Mouse (Mus musculus) cerebellum, adult 9-10 months (tissue): Measurements from ENCODE around the gene 4933430I17Rik.

Experiments used
- DNase-seq: peaks from one replicate; pipeline ENCODE4 v3.0.0; 2022

4933430I17Rik gene

DNA sequence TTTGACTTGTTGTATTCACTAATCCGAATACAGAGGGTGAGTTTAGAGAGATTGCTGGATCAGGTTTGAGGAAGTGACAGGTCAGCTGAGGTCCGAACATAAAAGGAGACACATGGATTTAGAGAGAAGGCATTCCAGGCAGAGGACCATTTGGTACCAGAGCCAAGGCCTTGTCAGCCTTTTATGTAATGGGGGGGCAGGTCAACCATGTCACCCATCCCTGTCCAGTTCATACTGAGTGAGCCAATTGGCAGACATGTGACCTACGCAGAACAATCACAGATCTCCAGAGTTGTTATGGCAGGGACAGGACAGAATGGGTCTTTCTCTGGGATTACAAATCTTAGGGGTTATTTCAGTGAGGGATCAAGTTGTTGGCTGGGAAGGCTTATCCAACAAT is 19.2 kb upstream of the 4933430I17Rik start:
- no peak for DNase-seq

DNA sequence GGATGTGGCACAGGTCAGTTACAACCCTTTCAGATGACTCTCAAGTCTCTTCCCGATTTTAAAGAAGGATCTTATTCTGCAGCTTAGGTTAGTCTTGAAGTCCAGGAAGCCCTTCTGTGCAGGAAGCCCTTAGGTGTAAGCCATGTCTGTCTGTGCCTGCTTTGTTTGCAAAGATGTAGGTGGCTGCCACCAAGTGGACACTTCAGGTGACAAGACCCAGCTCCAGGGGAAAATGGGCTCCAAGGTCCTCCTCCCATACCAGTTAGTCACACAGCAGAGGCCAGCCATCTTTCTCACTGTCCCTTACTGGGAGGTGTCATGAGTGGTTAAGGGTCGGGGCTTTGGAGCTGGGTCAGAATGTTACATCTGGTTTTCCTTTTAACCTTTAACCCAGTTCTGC is 18.4 kb upstream of the 4933430I17Rik start:
- DNase-seq, result peak; percentile 71

DNA sequence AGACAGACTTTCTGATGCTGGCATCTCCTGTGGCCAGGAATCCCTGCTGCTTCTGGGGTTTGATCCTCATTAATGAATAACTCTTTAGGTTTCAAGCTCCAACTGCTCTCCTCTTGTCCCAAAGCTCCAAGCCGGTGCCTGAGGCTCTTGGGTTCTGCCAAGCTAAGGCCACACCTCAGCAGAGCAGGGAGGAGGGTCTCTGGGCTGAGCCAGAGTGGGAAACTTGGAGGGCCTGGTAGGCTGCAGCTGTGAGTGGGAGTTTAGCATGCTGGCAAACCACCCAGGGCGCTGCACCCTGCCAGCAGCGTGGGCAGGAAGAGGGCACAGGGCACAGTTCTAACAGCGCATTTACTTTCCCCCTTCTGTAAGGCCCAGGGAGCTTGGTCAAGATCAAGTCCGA is 16.3 kb upstream of the 4933430I17Rik start:
- no peak for DNase-seq

DNA sequence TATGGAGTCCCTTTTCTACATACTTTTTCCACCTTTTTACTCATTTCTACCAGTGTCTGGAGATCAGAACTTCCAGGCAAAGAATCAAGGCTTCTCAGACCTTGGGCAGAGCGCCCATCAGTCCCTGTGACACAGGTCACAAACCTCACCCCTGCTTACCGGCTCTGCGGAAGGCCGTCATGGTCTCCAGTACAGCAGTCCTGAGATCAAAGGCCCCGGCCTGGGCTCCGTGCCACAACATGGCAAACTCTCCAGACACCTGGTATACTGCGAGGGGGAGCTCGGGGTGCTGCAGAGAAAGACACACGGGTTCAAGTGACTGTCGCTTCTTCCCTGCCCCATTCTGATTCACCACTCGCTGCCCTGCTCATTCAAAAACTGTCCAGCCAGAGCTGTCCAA is 15.2 kb upstream of the 4933430I17Rik start:
- DNase-seq, result no peak

DNA sequence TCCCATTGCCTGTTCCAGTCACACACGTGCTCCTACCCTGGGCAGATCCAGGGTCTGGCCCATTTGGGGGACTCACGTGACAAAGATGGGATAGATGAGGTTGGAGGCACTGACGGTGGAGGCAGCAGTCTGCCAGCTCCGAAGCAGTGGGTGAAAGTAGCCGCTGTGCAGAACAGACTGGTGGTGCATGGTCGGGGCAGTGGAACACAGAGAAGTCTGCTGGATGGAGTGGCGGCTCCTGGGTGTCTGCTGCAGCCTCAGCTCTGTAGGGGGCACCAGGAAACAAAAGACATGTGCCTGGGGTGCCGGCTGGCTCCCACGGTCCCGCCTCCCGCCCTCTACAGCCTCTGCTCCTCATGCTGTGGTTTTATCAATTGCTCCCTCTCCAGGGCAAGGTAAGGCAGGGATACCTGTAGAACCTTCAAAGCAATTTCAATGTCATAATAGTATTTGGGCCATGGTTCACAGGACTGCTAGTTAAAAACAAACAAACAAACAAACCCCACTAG is 11.1 kb upstream of the 4933430I17Rik start:
- peak; percentile 31 for DNase-seq

DNA sequence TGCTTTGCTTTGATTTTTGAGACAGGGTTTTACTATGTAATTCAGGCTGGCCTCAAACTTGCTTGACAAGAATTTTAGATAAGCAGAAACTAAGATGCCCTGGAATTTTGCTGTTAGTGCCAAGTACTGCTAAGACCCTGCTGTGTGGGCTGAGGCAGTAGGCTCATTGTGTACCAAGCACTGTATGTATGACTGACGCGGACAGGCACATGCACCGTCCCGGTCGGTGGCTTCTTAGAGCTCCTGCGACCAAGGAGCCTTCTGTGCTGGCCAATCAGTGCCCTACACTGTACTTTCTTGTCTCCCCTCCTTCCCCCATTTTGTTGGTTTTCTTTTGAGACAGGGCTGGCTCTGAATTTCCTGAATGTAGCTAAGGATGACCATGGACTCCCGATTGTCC is 10.2 kb upstream of the 4933430I17Rik start:
- DNase-seq, result peak; percentile 39

DNA sequence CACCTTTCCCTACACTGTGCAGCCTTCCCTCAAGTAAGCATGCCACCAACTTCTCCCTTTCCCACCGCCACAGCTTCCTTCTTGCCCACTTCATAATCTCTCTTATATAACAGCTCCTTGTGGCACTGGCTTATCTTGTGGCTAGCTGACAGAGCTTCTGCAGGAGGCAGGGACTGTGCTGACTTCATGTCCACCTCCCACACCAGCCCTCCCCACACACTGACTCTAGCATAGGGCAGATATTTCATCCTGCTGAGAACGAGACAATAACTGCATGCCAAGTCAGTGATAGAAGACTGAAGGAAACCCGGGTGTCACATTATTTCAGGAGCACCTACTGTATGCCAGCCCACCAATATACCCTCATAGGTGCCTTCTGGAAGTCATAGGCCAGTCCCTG is 9.7 kb upstream of the 4933430I17Rik start:
- peak; percentile 64 for DNase-seq

DNA sequence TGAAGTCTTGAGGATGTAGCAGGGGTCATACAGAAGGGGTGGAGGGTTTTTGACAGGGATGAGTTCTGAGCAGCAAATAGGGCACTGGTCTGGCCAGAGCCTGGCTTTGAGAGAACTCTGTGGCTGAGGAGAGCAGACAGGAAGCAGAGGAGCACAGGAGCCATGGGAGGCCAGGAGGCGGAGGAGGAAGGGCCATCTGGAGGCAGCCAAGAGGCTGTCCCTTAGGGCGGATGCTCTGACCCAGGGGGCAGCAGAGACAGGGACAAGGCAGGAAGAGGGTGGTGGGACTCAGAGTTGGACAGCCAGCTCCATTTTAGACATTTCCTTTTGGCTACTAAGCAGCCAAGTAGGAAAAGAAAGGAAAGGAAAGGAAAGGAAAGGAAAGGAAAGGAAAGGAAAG is 9.1 kb upstream of the 4933430I17Rik start:
- DNase-seq, result peak; percentile 76

DNA sequence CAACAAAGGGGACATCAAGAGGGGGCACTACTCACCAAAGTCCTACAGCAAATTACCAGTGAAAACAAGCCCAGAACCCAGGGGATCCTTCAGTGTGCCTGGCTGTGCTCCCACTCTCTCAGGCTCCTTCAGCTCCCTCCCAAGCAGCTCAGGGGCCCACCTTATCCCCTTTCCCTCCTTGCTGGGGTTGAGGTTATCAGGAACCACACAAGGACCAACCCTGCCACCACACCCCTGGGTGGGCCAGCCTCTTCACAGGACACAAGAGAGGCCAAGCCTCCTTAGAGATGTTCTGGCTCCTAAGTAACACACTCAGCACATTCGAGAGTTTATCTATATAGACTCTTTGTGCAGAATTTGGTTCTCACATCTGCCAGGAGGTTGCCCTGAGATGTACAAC is 8.6 kb upstream of the 4933430I17Rik start:
- peak; percentile 43 for DNase-seq

DNA sequence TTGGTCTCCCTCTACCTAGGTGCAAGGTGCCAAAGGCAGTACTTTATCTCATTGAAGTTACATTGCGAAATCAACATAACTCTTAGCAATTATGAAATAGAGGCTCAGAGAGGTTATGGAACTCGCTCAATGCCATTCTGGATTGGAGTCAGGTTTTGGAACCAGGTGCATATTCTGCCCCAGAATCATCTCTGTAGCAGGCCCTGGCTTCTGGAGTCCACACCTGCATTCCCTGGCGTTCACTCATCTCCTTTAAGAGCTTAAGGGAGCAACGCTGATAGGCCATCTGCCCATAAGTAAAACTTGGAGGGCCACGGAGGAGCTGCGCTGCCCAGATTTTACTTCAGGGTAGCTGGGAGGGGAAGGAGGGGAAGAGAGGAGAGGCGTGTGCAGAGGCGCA is 8.1 kb upstream of the 4933430I17Rik start:
- DNase-seq, result no peak

DNA sequence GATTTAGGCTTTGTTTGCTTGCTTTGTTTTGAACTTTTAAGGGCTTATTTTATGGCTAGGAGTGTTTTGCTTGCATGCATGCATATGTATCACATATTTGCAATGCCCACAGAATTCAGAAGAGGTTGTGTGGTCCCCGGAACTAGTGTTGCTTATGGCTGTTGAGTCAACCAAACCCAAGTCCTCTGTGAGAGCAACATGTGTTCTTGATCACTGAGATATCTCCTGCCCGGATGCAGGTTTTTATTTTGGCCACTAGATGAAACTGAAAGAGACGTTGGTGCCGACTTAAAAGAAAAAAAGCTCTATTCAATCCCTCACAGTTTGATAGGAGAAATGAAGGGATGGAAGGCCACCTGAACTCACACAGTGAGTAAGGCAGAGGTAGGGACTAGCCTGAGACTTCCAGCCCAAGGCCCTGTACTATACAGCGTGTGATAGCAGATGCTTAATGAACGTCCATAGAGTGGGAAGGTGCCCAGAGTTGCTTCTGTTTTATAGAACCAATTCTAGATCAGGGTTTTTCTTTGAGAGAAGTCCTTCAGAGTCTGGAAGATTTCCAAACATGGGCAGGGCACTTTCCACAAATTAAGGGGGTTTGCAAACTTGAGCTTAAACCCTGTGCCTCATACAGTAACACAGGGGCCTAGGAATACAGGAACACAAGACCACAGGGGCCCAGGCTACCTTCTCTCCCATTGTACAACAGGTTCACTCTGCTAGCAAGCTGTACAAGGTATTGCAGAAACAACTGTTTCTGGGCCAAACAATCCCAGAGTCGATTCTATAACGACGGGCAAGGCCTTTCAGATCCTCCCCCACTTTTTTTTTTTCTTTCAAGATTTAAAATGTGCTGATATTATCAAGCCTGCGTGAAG is 7.4 kb upstream of the 4933430I17Rik start:
- DNase-seq, result peak; percentile 47

DNA sequence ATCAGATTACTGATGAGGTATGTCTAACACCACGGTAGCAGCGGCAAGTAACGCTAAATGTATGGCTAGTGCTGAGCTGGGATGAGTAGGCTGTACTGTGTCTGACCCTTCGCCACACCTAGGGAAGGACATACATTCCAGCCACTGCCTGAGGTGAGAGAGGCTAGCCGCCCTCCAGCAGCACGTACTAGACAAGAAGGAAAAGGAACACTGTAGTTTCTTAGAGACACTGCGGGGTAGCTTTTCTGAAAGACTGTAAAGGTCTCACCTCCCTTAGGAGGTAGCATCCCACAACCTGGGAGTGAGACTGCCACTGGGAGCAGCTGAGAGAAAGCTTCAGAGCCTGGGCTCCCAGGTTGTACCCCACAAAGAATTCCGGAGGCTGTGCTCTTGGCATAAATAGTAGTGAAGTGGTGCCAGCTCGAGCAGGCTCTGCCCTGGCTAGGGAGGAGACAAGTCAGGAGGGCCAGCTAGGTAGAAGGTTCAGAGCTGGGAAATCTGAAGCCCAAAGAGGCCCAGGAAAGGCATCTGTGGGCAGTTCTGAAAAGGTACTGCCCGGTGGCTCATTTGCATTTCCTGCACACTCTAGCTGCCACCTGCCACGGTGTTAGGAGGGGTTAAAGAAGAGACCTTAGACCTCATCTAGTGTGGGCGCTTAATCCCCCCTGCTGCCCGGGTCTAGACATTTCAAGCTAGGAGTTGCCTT is 6.6 kb upstream of the 4933430I17Rik start:
- peak; percentile 88 for DNase-seq

DNA sequence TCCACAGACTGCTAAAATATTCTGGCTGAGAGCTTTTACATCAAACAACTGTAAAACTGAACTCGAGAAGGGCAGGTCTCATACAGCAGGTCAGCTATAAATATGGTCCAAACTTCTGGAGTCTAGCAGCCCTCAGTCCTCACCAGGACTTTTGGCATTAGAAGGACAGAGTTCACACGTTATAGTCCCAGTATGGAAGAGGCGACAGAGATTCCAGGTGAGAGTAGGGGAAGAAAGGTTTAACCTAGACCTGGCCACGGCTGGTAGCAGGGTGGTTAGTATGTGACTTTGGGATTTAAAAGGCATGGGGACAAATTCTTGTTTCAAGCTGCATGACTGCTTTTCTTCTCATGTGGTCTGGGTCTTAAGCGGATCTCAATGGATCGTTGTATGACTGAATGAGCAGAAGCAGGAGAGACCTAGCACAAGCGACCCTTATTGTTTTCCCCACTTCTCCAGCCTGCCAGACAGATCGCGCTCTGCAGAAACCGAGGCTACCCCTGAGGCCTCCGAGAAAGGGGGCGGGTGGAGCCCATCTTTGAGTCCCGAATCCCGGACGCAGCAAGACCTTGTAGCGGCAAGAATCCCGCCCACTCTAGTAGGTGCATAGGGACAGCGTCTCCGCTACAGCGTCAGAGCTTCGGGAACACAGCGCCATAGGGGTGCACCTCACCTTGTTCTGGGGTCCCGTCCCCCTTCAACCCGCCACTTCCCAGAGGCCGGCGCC is 5.9 kb upstream of the 4933430I17Rik start:
- peak; percentile 72 for DNase-seq

DNA sequence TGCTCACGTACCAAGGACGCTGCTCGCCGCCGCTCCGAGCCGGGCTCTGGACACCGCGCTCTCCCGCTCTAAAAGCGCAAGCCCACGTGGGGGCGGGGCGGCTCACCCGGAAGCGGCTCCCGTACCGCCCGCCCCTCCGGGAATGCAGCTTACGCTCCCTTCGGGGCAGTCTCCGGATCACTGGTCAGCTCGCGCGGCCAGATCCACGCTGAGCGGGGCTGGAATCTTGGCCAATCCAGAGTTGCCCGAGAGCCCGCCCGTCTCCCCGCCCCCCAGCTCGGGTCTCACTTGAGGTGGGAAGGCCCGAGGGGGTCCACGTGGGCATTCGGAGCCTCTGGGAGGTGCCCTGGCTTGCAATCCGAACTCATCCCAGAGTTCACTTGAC is 5.3 kb upstream of the 4933430I17Rik start, which contains the start of gene Alad:
Gene Alad (minus strand): TSS at position 70 of the 385 bp plus-strand sequence.
- peak; percentile 81 for DNase-seq

DNA sequence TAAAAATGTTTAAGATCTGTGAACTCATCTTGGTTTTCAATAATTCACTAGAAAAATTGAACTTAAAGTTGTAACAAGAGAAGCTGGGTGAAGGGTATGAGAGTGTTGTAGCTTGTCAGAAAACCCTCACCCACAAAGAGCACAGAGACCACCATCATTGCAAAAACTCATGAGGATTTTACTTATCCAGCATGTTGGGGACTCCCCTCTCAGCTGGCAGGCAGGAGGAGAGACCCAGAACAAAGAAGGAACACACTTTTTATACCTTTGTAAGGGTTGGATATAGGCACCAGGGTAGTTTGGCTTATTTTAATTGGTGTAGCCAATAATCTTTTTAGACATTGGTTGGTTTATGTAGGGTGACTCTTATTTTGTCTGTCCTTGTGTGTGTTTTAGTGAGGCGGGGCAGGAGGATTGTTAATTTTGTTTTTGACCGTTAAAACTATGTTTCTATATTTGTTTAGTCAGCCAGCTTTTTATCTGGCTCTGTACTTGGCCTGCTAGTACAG is 4.2 kb upstream of the 4933430I17Rik start:
- no peak for DNase-seq

DNA sequence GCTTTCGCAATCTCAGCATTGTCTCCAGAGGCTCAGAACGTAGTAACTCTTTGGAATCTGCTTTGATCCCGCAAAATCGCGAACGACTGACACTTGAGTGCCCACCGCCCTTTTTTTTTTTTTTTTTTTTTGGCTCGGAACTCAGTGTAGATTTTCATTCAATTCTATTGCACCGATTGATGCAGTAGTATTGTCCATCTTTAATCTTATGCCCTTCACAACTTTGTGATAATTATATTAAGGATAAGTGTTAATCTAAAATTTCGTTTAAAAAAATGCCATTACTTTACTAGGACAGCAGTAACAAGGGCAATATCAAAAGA is 281 bp downstream of the 4933430I17Rik start:
- DNase-seq, result no peak

DNA sequence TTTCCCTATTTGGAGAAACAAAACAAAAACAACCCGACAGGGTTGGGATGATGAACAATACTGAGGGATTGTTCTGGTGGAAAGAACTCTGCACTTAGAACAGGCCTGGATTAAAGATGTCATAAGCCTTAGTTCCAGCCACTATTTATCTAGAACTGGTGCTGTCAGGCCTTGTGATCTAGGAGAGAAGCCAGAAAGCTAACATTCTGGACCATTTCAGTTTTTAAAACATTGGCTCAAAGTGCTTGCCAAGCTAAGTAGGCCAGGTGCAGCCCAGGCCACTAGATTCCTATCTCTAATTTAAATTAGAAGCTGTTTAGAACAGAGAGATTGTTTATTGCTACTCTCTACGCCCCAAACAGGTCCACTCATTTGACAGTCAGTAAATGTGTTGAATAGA is 1.1 kb downstream of the 4933430I17Rik start:
- peak; percentile 46 for DNase-seq

DNA sequence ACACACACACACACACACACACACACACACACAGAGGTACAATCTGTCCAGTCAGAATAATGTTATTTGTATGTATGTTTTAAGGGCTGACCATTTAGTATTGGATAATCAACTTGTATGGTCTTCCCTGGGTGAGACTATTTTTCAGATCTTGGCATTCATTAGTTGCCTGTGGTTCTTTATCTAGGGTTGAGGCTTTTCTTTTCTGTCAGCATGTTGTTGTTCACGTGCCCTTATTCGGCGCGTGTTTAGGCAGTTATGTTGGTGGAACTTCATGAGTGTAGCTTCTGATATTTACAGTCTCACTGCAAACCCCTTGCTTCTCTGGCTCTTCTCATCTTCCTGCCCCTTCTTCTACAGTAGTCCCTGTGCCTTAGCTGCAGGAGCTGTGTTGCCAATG is 2.5 kb downstream of the 4933430I17Rik start:
- DNase-seq, result no peak

DNA sequence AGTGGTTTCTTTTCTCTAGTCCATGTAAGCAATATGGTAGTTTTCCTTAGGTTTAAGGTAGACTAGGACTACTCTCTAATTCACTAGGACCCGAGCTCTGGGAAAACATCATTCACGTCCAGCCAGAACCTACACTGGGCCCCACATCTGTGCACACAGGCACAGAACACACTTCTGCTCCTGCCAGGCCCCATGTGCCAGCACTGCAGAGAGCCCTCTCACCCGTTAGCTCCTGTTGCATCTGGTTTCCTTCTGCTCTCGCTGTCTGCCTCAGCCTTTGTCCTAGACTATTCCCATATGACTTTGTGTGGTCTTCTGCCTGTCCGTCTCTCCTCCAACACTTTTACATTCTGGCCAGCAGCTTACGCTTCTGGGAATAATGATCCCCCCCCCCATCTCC is 8.6 kb downstream of the 4933430I17Rik start:
- no peak for DNase-seq

DNA sequence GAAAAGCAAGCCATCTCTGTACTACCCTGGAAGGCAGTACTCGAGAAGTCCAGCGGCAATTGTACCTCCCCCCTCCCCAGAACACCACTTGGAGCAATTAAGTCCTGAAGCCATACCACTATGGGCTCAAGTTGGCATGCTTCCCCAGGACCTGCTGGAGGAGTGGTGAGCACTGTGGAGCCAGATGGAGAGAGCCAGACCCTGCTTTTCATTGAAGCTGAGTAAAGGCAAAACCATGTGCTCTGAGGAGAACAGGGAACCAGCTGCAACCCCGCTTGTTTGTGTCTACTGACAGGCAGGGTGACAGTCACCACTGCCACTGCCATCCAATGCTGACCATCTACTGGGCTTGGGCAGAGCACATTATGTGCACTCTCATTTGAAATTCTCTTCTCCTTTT is 16.6 kb downstream of the 4933430I17Rik start:
- no peak for DNase-seq

DNA sequence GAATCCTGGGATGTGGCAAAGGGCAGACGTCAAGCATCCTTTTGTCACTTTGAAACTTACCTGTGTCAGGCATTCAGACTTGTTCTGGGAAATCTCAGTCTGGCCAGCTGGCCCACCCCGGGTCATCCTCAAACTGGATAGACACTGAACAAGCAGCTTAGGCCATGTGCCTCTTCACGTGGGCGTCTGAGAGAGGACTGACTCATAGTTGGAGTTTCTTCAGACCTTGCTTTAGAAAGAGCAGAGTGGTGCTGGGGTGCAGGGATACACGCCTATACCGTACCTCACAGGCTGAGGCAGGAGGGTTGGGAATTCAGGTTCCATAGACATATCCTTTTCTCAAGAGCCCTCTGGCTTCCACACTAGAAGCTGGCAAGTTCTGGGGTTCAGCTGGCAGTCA is 18.6 kb downstream of the 4933430I17Rik start:
- no peak for DNase-seq

DNA sequence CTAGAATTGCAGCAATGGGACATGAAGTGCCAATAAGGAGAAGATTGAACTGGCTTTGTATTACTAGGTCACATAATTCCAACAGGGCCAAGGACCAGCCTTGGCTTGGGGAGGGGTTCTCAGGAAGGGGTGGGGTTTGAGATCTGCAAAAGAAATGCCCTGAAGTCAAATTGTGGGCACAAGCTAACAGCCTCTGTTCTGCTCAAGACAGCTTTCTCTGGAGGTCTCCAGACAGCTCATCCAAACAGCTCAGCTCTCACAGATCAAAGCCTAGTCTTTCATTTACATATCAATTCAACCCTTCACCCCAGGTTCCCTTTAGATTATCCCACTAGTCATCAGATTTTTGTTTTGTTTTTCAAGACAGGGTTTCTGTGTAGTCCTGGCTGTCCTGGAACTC is 19.6 kb downstream of the 4933430I17Rik start:
- DNase-seq, result no peak

DNA sequence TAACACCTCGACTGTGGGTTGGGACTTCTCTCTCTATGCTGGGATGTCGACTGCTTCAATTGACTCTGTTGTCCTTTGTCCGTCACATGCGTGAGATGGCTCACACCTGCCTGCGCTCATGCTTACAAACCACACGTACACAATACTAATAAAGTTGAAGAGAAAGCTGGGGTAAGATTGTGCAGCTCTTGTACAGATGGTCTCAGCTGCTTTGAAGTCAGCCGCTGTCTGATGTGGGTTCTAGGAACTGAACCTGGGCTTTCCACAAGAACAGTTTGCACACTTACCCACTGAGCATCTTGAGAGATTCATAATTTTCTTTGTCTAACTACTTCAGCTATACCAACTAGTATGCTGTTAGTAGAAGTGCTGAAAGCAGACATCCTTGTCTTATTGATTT is 26.8 kb downstream of the 4933430I17Rik start:
- no peak for DNase-seq
